Mouse (Mus musculus) cerebellum, adult 2 months (tissue): ENCODE results near the gene Tmem258.

Experiments used
- CTCF ChIP-seq: fragments of 200-500 bp; IDR thresholded peaks from 2 replicates; pipeline ENCODE4 v1.5.1; 2011; ENCODE audit warnings: low read depth, mild to moderate bottlenecking, control low read depth, low read length, moderate library complexity, borderline replicate concordance; ENCODE audit not compliant: insufficient read depth
- POLR2A ChIP-seq: fragments of 200-500 bp; IDR thresholded peaks from 2 replicates; pipeline ENCODE4 v1.6.1; 2011; ENCODE audit warnings: low read length, control low read depth, borderline replicate concordance; ENCODE audit not compliant: insufficient read depth

DNA sequence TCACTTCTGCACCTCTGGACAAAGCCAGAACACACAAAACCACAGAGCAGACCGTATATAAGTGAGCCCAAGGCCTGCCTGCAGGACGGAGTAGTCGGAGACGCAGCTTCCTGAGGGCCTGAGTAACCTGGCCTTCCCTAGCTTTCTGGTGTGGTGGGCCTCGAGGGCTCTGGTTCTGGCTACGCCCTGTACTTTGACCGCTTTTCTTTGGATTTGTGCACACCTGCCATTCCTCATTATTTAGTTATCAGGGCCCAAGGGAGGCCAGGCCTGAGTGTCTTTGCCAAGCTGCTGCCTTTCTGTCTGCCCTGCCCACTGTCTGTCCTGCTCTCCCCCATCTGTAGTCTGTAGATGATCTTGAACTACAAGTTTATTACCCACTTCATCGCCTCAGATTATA is 13.9 kb upstream of the Tmem258 start:
- TF ChIP-seq CTCF: no peak
- no peak for TF ChIP-seq POLR2A
